Mouse (Mus musculus) embryonic facial prominence, embryonic 11.5 days (tissue): Measurements from ENCODE around the gene Arl8a. TPM values are rescaled to one million over a fixed set of nuclear protein-coding genes. Genes with fewer than 3 reads are reported as not detected.
"Not testable (repeated sequence)": the region's sequence is repeated elsewhere in the genome, so short reads cannot be mapped to it uniquely, and the experiment has no call there.

ENCODE experiments used
- ATAC-seq: fragments of 200-750 bp; cut with Nextera tagmentation; replicated peaks from 2 replicates; pipeline ENCODE4 v1.8.0; 2017; ENCODE audit warnings: low read depth; ENCODE audit not compliant: insufficient number of reproducible peaks, low FRiP score, low TSS enrichment
- DNase-seq: peaks from one replicate; pipeline ENCODE4 v3.0.0-alpha.2; 2015; ENCODE audit warnings: low spot score
- H3K27ac ChIP-seq: fragments of 300-500 bp; sonication (generic); replicated peaks from 2 replicates; pipeline ENCODE4 v1.5.1; 2014; ENCODE audit warnings: mild to moderate bottlenecking, low read depth, low read length, control low read depth
- H3K27me3 ChIP-seq: fragments of 300-500 bp; sonication (generic); 2 replicates; pipeline ENCODE4 v1.6.1; 2014; ENCODE audit warnings: mild to moderate bottlenecking, low read length, moderate library complexity, mixed read lengths; ENCODE audit not compliant: control insufficient read depth, insufficient read depth
- H3K36me3 ChIP-seq: fragments of 300-500 bp; sonication (generic); replicated peaks from 2 replicates; pipeline ENCODE4 v1.6.1; 2014; ENCODE audit warnings: low read depth, mild to moderate bottlenecking, low read length, moderate library complexity, mixed read lengths; ENCODE audit not compliant: control insufficient read depth, insufficient read depth
- H3K4me1 ChIP-seq: fragments of 300-500 bp; sonication (generic); 2 replicates; pipeline ENCODE4 v1.6.1; 2014; ENCODE audit warnings: low read length, mixed read lengths; ENCODE audit not compliant: control insufficient read depth, insufficient read depth
- H3K4me2 ChIP-seq: fragments of 300-500 bp; sonication (generic); 2 replicates; pipeline ENCODE4 v1.6.1; 2014; ENCODE audit warnings: low read depth, mild to moderate bottlenecking, control low read depth, low read length, moderate library complexity
- H3K4me3 ChIP-seq: fragments of 300-500 bp; sonication (generic); 2 replicates; pipeline ENCODE4 v1.5.1; 2014; ENCODE audit warnings: low read depth, low read length, control low read depth
- H3K9ac ChIP-seq: fragments of 300-500 bp; sonication (generic); replicated peaks from 2 replicates; pipeline ENCODE4 v1.6.1; 2014; ENCODE audit warnings: mild to moderate bottlenecking, control low read depth, low read length
- H3K9me3 ChIP-seq: fragments of 300-500 bp; sonication (generic); replicated peaks from 2 replicates; pipeline ENCODE4 v1.6.1; 2016; ENCODE audit warnings: mild to moderate bottlenecking, low read length, inconsistent platforms, mixed read lengths; ENCODE audit not compliant: control insufficient read depth
- WGBS: fragments of 180-500 bp; shearing (Covaris S2); extraction: QIAGEN DNeasy Blood & Tissue Kit; methylation state at CpG from one replicate; pipeline ENCODE4 v1.1.7; 2014; 5-methylcytosine and 5-hydroxymethylcytosine counted together
- polyA plus RNA-seq: library from polyadenylated mRNA; unstranded; fragments of >200 nt; fragmentation: Nextera tagmentation; extraction: Ambion mirVana; gene quantifications from 2 replicates; pipeline ENCODE4 v1.2.1, GENCODE M21; 2014

Arl8a gene
- polyA plus RNA-seq, 1 experiment from 2014 or later = 44.2 TPM

DNA sequence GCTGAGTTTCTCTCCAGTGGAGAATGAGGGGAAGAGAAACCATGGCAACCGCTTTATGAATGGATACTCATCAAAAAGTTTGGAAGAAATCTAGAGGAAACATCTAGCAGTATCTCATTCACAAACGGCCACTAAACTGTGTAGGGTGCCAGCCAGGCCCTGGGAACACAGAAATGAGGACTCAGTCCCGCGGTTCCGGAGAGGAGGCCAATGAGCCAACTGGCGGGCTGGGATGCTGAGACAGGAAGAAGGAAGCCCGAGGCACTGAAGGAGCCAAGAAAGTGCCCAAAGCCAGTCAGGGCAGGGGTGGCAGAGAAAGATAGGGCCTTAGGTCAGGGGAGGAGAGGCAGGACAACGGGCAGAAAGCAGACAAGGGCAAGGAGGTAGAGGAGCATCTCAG lies 39.8 kb downstream of the Arl8a start:
- no peak overlapping the region for H3K4me3 ChIP-seq
- 37% methylated on average over 8 of the region's 8 CpGs for WGBS
- ATAC-seq (no peak), DNase-seq (no peak)
- no peaks in the 10 kb centered on the region for H3K27me3 ChIP-seq
- H3K9me3 ChIP-seq = no peaks in the 10 kb centered on the region
- no peaks in the 10 kb centered on the region for H3K4me1 ChIP-seq
- H3K27ac ChIP-seq = no peak overlapping the region
- H3K36me3 ChIP-seq = no peaks in the 10 kb centered on the region
- H3K9ac ChIP-seq = no peak overlapping the region
- no peak overlapping the region for H3K4me2 ChIP-seq

GRCm38 (mm10) chr1:135187016-135187415 lies 40.4 kb downstream of the Arl8a start:
- not testable (repeated sequence) for DNase-seq, H3K4me2 ChIP-seq, H3K4me3 ChIP-seq, H3K9me3 ChIP-seq, H3K9ac ChIP-seq, ATAC-seq, H3K27me3 ChIP-seq, H3K27ac ChIP-seq, H3K36me3 ChIP-seq, H3K4me1 ChIP-seq
- 24% methylated on average over 2 of the region's 2 CpGs for WGBS

GRCm38 (mm10) chr1:135188197-135188596 lies 41.6 kb downstream of the Arl8a start:
- H3K4me2 ChIP-seq = no peak overlapping the region
- H3K9me3 ChIP-seq = no peaks in the 10 kb centered on the region
- H3K27me3 ChIP-seq = no peaks in the 10 kb centered on the region
- DNase-seq (no peak), ATAC-seq (no peak)
- no peaks in the 10 kb centered on the region for H3K4me1 ChIP-seq
- H3K9ac ChIP-seq = no peak overlapping the region
- no peaks in the 10 kb centered on the region for H3K36me3 ChIP-seq
- 21% methylated on average over 3 of the region's 3 CpGs for WGBS
- H3K4me3 ChIP-seq = no peak overlapping the region
- no peak overlapping the region for H3K27ac ChIP-seq

DNA sequence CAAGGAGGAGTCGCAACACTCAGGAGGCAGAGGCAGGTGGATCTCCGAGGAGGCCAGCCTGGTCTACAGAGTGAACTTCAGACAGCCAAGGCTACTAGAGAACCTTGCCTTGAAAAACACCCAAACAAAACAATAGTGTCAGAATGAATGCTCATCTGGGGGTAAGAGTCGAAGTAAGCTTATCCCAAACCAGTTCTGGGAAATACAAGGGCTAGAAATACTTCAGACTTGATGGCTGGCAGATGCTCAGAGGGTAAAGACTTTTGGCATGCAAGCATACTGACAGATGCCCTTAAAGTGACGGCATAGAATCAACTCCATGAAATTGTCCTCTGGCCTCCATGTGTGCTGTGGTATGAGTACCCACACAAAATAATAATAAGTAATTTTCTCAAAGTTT lies 42.6 kb downstream of the Arl8a start:
- Histone ChIP-seq H3K4me2 (no peak overlapping the region), H3K36me3 (no peaks in the 10 kb centered on the region), H3K4me3 (no peak overlapping the region), H3K27ac (no peak overlapping the region), H3K27me3 (no peaks in the 10 kb centered on the region), H3K9me3 (no peaks in the 10 kb centered on the region), H3K4me1 (no peaks in the 10 kb centered on the region), H3K9ac (no peak overlapping the region)
- WGBS = 87% methylated on average over 4 of the region's 4 CpGs
- ATAC-seq (no peak), DNase-seq (no peak)

DNA sequence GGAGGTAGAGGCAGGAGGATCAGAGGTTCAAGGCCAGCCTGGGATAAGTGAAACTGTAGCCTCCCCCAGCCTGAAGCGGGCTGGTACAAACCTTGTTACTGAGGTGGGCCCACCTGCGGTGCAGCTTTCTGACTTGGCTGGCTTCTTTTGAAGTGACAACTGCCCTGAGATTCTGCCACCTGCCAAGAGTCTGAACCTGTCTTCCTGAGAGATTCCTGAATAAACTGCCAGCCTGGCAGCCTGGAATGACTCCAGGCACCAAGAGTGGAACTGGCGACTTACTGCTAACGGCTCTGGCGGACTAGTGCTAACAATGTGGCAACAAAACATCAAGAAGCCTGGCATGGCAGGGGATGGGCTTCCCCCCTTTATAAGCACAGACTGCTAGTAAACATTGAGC lies 47.7 kb downstream of the Arl8a start:
- not testable (repeated sequence) for H3K27me3 ChIP-seq, H3K4me2 ChIP-seq, H3K27ac ChIP-seq, H3K4me3 ChIP-seq, DNase-seq, H3K9ac ChIP-seq, ATAC-seq, H3K9me3 ChIP-seq, H3K4me1 ChIP-seq, H3K36me3 ChIP-seq
- 88% methylated on average over 5 of the region's 5 CpGs for WGBS

- Histone ChIP-seq H3K4me2 (no peak overlapping the region), H3K27me3 (no peaks in the 10 kb centered on the region), H3K4me3 (no peak overlapping the region), H3K27ac (no peak overlapping the region), H3K9me3 (no peaks in the 10 kb centered on the region), H3K9ac (no peak overlapping the region), H3K36me3 (no peaks in the 10 kb centered on the region), H3K4me1 (peaks cover 10% of the 10 kb centered on the region)
- ATAC-seq = no peak
- no peak for DNase-seq
- 87% methylated on average over 6 of the region's 6 CpGs for WGBS
Measured at GRCm38 (mm10) chr1:135195907-135196440, 49.4 kb downstream of the Arl8a start.

GRCm38 (mm10) chr1:135198412-135198811 lies 51.8 kb downstream of the Arl8a start:
- Histone ChIP-seq H3K4me3 (no peak overlapping the region), H3K36me3 (no peaks in the 10 kb centered on the region), H3K4me2 (no peak overlapping the region; the same call in 1 of the 2 replicates), H3K27me3 (no peaks in the 10 kb centered on the region), H3K9me3 (no peaks in the 10 kb centered on the region), H3K4me1 (peaks cover 10% of the 10 kb centered on the region), H3K9ac (no peak overlapping the region), H3K27ac (no peak overlapping the region)
- ATAC-seq (no peak), DNase-seq (no peak)
- 19% methylated on average over 5 of the region's 5 CpGs for WGBS

DNA sequence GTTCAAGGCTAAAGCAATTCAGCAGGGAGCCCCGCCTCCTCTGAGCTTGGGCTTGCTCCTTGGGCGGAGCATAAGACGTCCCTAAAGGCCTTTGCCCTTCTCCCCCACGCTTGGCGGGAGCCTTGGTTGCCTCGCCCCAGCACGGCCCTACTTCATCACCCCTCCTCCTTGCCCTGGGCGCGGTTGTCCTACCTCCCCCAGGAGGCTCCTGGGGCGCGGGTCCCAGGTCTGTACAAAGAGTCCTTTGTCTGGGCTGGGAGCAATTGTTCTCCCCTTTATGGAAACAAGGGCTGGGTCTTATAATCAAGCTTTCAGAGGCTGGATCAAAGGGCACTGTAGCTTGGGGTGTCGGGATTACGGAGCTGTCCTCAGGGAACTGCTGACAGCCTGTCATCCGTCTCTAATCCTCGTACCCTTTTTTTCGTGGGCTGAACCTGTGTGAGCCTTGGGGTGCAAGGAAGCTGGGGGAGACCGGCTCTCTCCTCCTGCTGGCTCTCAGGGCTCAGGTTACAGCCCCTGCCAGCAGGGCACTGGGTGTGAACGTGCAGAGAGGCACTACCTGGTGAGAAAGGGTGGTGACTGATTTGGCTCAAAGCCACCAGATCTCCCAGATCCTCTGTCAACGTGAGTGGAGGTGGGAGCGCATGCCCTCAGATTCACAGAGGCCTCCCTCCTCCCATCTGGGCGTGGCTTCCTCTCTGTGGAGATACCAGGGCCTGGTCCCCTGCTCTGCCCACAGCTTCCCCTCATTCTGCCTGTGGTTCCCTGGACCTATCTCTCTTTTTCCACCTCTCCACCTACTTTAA lies 52.6 kb downstream of the Arl8a start:
- ATAC-seq (peak; percentile 84), DNase-seq (peak; percentile 74)
- H3K9me3 ChIP-seq = no peaks in the 10 kb centered on the region
- H3K36me3 ChIP-seq = no peaks in the 10 kb centered on the region
- H3K27me3 ChIP-seq = no peaks in the 10 kb centered on the region
- peak overlapping the region; percentile 32; the same call in 1 of the 2 replicates for H3K27ac ChIP-seq
- H3K4me3 ChIP-seq = 0 out of 2 replicates have a peak overlapping the region, but pooled peaks have one; percentile 4
- H3K9ac ChIP-seq = peak overlapping the region; percentile 51
- 4% methylated on average over 21 of the region's 21 CpGs for WGBS
- peaks cover 10% of the 10 kb centered on the region for H3K4me1 ChIP-seq
- peak overlapping the region; percentile 35 for H3K4me2 ChIP-seq
